Comparison of ENCODE assay signal across 8 mouse cellular contexts in genomic region chr11:102229331-102229953, GRCm38 (mm10). TPM values are rescaled to one million over a fixed set of nuclear protein-coding genes. Genes with fewer than 3 reads are reported as not detected.
DNase-seq lines count a peak whose midpoint lies in the region; ATAC-seq and TF ChIP-seq lines count a peak whose summit lies in the region.

No protein-coding gene starts in this region.

- no peak for TF ChIP-seq EP300 in lung, postnatal 0 days (IDR thresholded peaks at IDR 0.05)

- peak overlapping the region; percentile 82 for H3K4me2 ChIP-seq in hindbrain, embryonic 13.5 days
- peak overlapping the region; percentile 89 for H3K4me2 ChIP-seq in lung, postnatal 0 days (replicated peaks; ENCODE audit: low read depth, low read length)

- TF ChIP-seq CTCF in lung, postnatal 0 days (IDR thresholded peaks at IDR 0.05) = no peak; the same call in 1 of the 2 replicates

- H3K4me3 ChIP-seq in heart, embryonic 10.5 days = peak overlapping the region; percentile 95
- H3K4me3 ChIP-seq in hindbrain, embryonic 13.5 days = peak overlapping the region; percentile 78
- peak overlapping the region; percentile 99 for H3K4me3 ChIP-seq in lung, postnatal 0 days (ENCODE audit: low read depth, low read length)

- DNase-seq in heart, embryonic 10.5 days (ENCODE audit: low spot score) = no peak
- no peak for DNase-seq in heart, postnatal 4 days
- peak; percentile 56 for DNase-seq in CD4-positive, CD25-positive, alpha-beta regulatory T cell, adult 2 months (ENCODE audit: low read depth, low spot score)
- peak; percentile 71 for DNase-seq in cerebellum, adult 9-11 months
- DNase-seq in lung, postnatal 0 days (ENCODE audit: low spot score) = peak; percentile 30
- peak; percentile 38 for DNase-seq in thymus, postnatal 14 days
- DNase-seq in gastrocnemius, adult 18-20 months (ENCODE audit: low spot score) = no peak

- no peaks in the 10 kb centered on the region for H3K36me3 ChIP-seq in heart, embryonic 10.5 days
- no peaks in the 10 kb centered on the region for H3K36me3 ChIP-seq in hindbrain, embryonic 13.5 days
- H3K36me3 ChIP-seq in lung, postnatal 0 days (ENCODE audit: insufficient read depth, low read length) = no peaks in the 10 kb centered on the region

- H3K9me3 ChIP-seq in heart, embryonic 10.5 days = no peaks in the 10 kb centered on the region
- H3K9me3 ChIP-seq in hindbrain, embryonic 13.5 days = no peaks in the 10 kb centered on the region
- H3K9me3 ChIP-seq in lung, postnatal 0 days (ENCODE audit: low read length) = no peaks in the 10 kb centered on the region

- H3K9ac ChIP-seq in hindbrain, embryonic 13.5 days = peak overlapping the region; percentile 93
- H3K9ac ChIP-seq in lung, postnatal 0 days (replicated peaks; ENCODE audit: low read depth) = peak overlapping the region; percentile 79

- H3K27me3 ChIP-seq in heart, embryonic 10.5 days (ENCODE audit: insufficient read depth, poor library complexity, severe bottlenecking) = no peaks in the 10 kb centered on the region
- H3K27me3 ChIP-seq in hindbrain, embryonic 13.5 days = no peaks in the 10 kb centered on the region
- no peaks in the 10 kb centered on the region for H3K27me3 ChIP-seq in lung, postnatal 0 days (replicated peaks; ENCODE audit: insufficient read depth, low read length)

- H3K27ac ChIP-seq in heart, embryonic 10.5 days = peak overlapping the region; percentile 96
- H3K27ac ChIP-seq in hindbrain, embryonic 13.5 days = peak overlapping the region; percentile 96
- peak overlapping the region; percentile 86 for H3K27ac ChIP-seq in lung, postnatal 0 days (ENCODE audit: low read length)

- peak; percentile 22 for ATAC-seq in hindbrain, embryonic 13.5 days (ENCODE audit: low FRiP score)
- ATAC-seq in lung, postnatal 0 days = peak; percentile 39

- H3K4me1 ChIP-seq in heart, embryonic 10.5 days = peaks cover 52% of the 10 kb centered on the region
- peaks cover 54% of the 10 kb centered on the region for H3K4me1 ChIP-seq in hindbrain, embryonic 13.5 days (replicated peaks)
- peaks cover 34% of the 10 kb centered on the region for H3K4me1 ChIP-seq in lung, postnatal 0 days (ENCODE audit: insufficient read depth, low read depth, low read length)

- WGBS in heart, embryonic 10.5 days = under 1% methylated on average over 40 of the region's 47 CpGs
- 1% methylated on average over 32 of the region's 47 CpGs for WGBS in hindbrain, embryonic 13.5 days
- 1% methylated on average over 44 of the region's 47 CpGs for WGBS in lung, postnatal 0 days

RNA-seq across cellular contexts. Expression of gene Hdac5, which starts 0.5 kb away (rescaled TPM):
- 84.9 and 103 TPM in 2 replicates for polyA plus RNA-seq in heart, embryonic 10.5 days (2016; fragmentation: Nextera tagmentation; extraction: Ambion mirVana)
- total RNA-seq in heart, postnatal 4 days (2021) = 10 to 100 TPM; 90.7 to 91.4 TPM
- polyA plus RNA-seq in hindbrain, embryonic 13.5 days (2015; fragmentation: Nextera tagmentation; extraction: Ambion mirVana) = 82.0 and 85.4 TPM in 2 replicates
- polyA plus RNA-seq in lung, postnatal 0 days (2015; fragmentation: Nextera tagmentation; extraction: Ambion mirVana) = 65.6 and 79.0 TPM in 2 replicates
- total RNA-seq in gastrocnemius, adult 18-20 months (2021) = 100 to 1,000 TPM in 1 of 2 experiments, 10 to 100 TPM in 1; 73.6 to 104 TPM

RNA-seq across cellular contexts. Expression of gene BC030867, which starts 19.2 kb away (rescaled TPM):
- 16.5 and 19.4 TPM in 2 replicates for polyA plus RNA-seq in heart, embryonic 10.5 days (2016; fragmentation: Nextera tagmentation; extraction: Ambion mirVana)
- total RNA-seq in heart, postnatal 4 days (2021) = 1 to 10 TPM; 5.3 TPM
- polyA plus RNA-seq in hindbrain, embryonic 13.5 days (2015; fragmentation: Nextera tagmentation; extraction: Ambion mirVana) = 3.8 TPM in 2 replicates
- 0.88 and 1.3 TPM in 2 replicates for polyA plus RNA-seq in lung, postnatal 0 days (2015; fragmentation: Nextera tagmentation; extraction: Ambion mirVana)
- total RNA-seq in gastrocnemius, adult 18-20 months (2021) = not detected

RNA-seq across cellular contexts. Expression of gene Asb16, which starts 39.1 kb away (rescaled TPM):
- polyA plus RNA-seq in heart, embryonic 10.5 days (2016; fragmentation: Nextera tagmentation; extraction: Ambion mirVana) = 0.06 and 0.08 TPM in 2 replicates
- total RNA-seq in heart, postnatal 4 days (2021) = under 1 TPM; 0.33 to 0.41 TPM
- not detected in 2 replicates for polyA plus RNA-seq in hindbrain, embryonic 13.5 days (2015; fragmentation: Nextera tagmentation; extraction: Ambion mirVana)
- not detected in 2 replicates for polyA plus RNA-seq in lung, postnatal 0 days (2015; fragmentation: Nextera tagmentation; extraction: Ambion mirVana)
- 10 to 100 TPM; 86.0 to 97.5 TPM for total RNA-seq in gastrocnemius, adult 18-20 months (2021)

RNA-seq across cellular contexts. Expression of gene G6pc3, which starts 40.0 kb away (rescaled TPM):
- 35.0 and 40.9 TPM in 2 replicates for polyA plus RNA-seq in heart, embryonic 10.5 days (2016; fragmentation: Nextera tagmentation; extraction: Ambion mirVana)
- total RNA-seq in heart, postnatal 4 days (2021) = 10 to 100 TPM; 29.9 to 32.6 TPM
- polyA plus RNA-seq in hindbrain, embryonic 13.5 days (2015; fragmentation: Nextera tagmentation; extraction: Ambion mirVana) = 30.0 and 37.2 TPM in 2 replicates
- polyA plus RNA-seq in lung, postnatal 0 days (2015; fragmentation: Nextera tagmentation; extraction: Ambion mirVana) = 15.8 and 16.7 TPM in 2 replicates
- 10 to 100 TPM; 60.4 to 61.1 TPM for total RNA-seq in gastrocnemius, adult 18-20 months (2021)

RNA-seq across cellular contexts. Expression of gene Lsm12, which starts 44.3 kb away (rescaled TPM):
- 90.9 and 108 TPM in 2 replicates for polyA plus RNA-seq in heart, embryonic 10.5 days (2016; fragmentation: Nextera tagmentation; extraction: Ambion mirVana)
- total RNA-seq in heart, postnatal 4 days (2021) = 10 to 100 TPM; 71.3 to 75.3 TPM
- 144 and 148 TPM in 2 replicates for polyA plus RNA-seq in hindbrain, embryonic 13.5 days (2015; fragmentation: Nextera tagmentation; extraction: Ambion mirVana)
- polyA plus RNA-seq in lung, postnatal 0 days (2015; fragmentation: Nextera tagmentation; extraction: Ambion mirVana) = 74.7 and 79.9 TPM in 2 replicates
- total RNA-seq in gastrocnemius, adult 18-20 months (2021) = 100 to 1,000 TPM; 102 to 105 TPM

Comparison
In these comparisons a context has a peak if more than half of its experiments do, and no peak if none do; other contexts are left out.
1. DNase-seq: peak in CD4-positive, CD25-positive, alpha-beta regulatory T cell, adult 2 months (single experiment), cerebellum, adult 9-11 months (single experiment), lung, postnatal 0 days (single experiment) and thymus, postnatal 14 days (single experiment); none in heart, embryonic 10.5 days (single experiment), heart, postnatal 4 days (single experiment) and gastrocnemius, adult 18-20 months (single experiment).
2. Peak in every context shown above with its lines, with median percentiles within 50 percentile points of each other: H3K27ac ChIP-seq and H3K4me3 ChIP-seq.